Mouse (Mus musculus) thymus, postnatal 4 days (tissue): ENCODE data around the gene Slco4c1.
A peak's percentile ranks its signal among the peaks of the same experiment; 100 is the strongest.

Source experiments
- DNase-seq: peaks from one replicate; pipeline ENCODE4 v3.0.0; 2021

The Slco4c1 gene

GRCm38 (mm10) chr1:96871528-96872360, at the start of gene Slco4c1:
TSS of gene Slco4c1 (minus strand) at chr1:96872171.
- peak; percentile 11 for DNase-seq

- DNase-seq: no peak
Measured at GRCm38 (mm10) chr1:96917333-96917732, 45.4 kb upstream of the Slco4c1 start.

- no peak for DNase-seq
Measured at GRCm38 (mm10) chr1:96883788-96884187, 11.8 kb upstream of the Slco4c1 start.

GRCm38 (mm10) chr1:96878572-96878971, 6.6 kb upstream of the Slco4c1 start:
- DNase-seq: no peak

- DNase-seq: no peak
Measured at GRCm38 (mm10) chr1:96876076-96876475, 4.1 kb upstream of the Slco4c1 start.

GRCm38 (mm10) chr1:96874636-96875035, 2.7 kb upstream of the Slco4c1 start:
- no peak for DNase-seq

GRCm38 (mm10) chr1:96872361-96872693, 356 bp upstream of the Slco4c1 start:
- DNase-seq: no peak

GRCm38 (mm10) chr1:96870764-96871307, 1.1 kb downstream of the Slco4c1 start:
- DNase-seq: no peak

GRCm38 (mm10) chr1:96868722-96869121, 3.2 kb downstream of the Slco4c1 start:
- DNase-seq: no peak

- DNase-seq: no peak
Measured at GRCm38 (mm10) chr1:96866002-96866401, 6.0 kb downstream of the Slco4c1 start.

- no peak for DNase-seq
Measured at GRCm38 (mm10) chr1:96864120-96864519, 7.9 kb downstream of the Slco4c1 start.

GRCm38 (mm10) chr1:96859995-96860684, 11.8 kb downstream of the Slco4c1 start:
- DNase-seq: no peak

- DNase-seq: no peak
Measured at GRCm38 (mm10) chr1:96853541-96853940, 18.4 kb downstream of the Slco4c1 start.

- no peak for DNase-seq
Measured at GRCm38 (mm10) chr1:96849101-96849500, 22.9 kb downstream of the Slco4c1 start.

GRCm38 (mm10) chr1:96848606-96849005, 23.4 kb downstream of the Slco4c1 start:
- DNase-seq: no peak

GRCm38 (mm10) chr1:96846727-96847126, 25.2 kb downstream of the Slco4c1 start:
- no peak for DNase-seq

- no peak for DNase-seq
Measured at GRCm38 (mm10) chr1:96805287-96805727, 66.7 kb downstream of the Slco4c1 start.

- no peak for DNase-seq
Measured at GRCm38 (mm10) chr1:96801595-96801994, 70.4 kb downstream of the Slco4c1 start.

- DNase-seq: no peak
Measured at GRCm38 (mm10) chr1:96794690-96795089, 77.3 kb downstream of the Slco4c1 start.

GRCm38 (mm10) chr1:96794290-96794689, 77.7 kb downstream of the Slco4c1 start:
- DNase-seq: no peak

GRCm38 (mm10) chr1:96789268-96789667, 82.7 kb downstream of the Slco4c1 start:
- DNase-seq: no peak

- DNase-seq: no peak
Measured at GRCm38 (mm10) chr1:96774174-96774573, 97.8 kb downstream of the Slco4c1 start.

GRCm38 (mm10) chr1:96773712-96774111, 98.3 kb downstream of the Slco4c1 start:
- no peak for DNase-seq

- no peak for DNase-seq
Measured at GRCm38 (mm10) chr1:96770283-96770682, 101.7 kb downstream of the Slco4c1 start.
